Mouse (Mus musculus): ENCODE results near the gene Tsnax. TPM values are rescaled to one million over a fixed set of nuclear protein-coding genes. Genes with fewer than 3 reads are reported as not detected.

The Tsnax gene
- polyA plus RNA-seq, 2 experiments = 122 to 137 TPM

DNA sequence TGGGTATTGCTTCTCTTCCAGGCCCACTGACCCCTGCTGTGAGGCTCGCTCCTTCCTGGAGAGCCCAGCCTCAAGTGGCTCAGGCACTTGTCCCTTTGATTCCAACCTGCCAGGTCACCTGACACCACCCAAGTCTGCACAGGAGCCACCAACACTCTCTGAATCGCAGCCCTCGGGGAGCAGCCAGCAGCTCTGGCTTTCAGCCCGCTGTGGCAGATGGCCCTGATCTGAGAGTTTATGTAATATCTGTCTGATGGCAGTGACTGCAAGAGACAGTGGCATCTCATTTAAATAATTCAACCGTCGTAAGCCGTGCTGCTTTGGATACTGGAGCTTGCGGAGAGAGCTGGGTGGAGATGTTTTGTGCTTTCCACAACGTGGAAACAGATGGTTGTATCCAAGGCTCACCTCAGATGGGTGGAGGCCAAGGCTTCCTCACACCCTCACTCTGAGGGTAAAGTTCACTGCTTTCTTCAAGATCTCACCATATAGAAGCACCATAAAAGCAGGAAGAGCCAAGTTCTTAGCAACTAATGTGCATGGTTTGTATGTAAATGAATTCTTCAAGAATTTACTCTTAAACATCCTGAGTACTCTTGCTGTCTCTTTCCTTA, 66.1 kb downstream of the Tsnax start:
- Histone ChIP-seq H3K4me2 (replicated peaks; ENCODE audit: low read depth, low read length, severe bottlenecking) (no peak overlapping the region), H3K4me1 (ENCODE audit: control insufficient read depth, insufficient read depth, low read length) (peaks cover 8% of the 10 kb centered on the region), H3K4me3 (replicated peaks; ENCODE audit: low read length) (no peak overlapping the region), H3K27ac (replicated peaks; ENCODE audit: low read depth, low read length) (no peak overlapping the region), H3K9ac (ENCODE audit: low read depth, low read length, severe bottlenecking) (no peak overlapping the region), H3K36me3 (ENCODE audit: control insufficient read depth, insufficient read depth, low read length) (no peaks in the 10 kb centered on the region), H3K27me3 (ENCODE audit: control insufficient read depth, insufficient read depth, low read length) (no peaks in the 10 kb centered on the region), H3K9me3 (ENCODE audit: control insufficient read depth, low read length) (no peaks in the 10 kb centered on the region)
- DNase-seq (ENCODE audit: low spot score) (no peak), ATAC-seq (ENCODE audit: low FRiP score, low read depth) (no peak)
- no peak for TF ChIP-seq POLR2A (IDR thresholded peaks at IDR 0.05; ENCODE audit: borderline replicate concordance, extremely low read depth, insufficient read depth, insufficient read length)
- 54% methylated on average over 9 of the region's 9 CpGs for WGBS

DNA sequence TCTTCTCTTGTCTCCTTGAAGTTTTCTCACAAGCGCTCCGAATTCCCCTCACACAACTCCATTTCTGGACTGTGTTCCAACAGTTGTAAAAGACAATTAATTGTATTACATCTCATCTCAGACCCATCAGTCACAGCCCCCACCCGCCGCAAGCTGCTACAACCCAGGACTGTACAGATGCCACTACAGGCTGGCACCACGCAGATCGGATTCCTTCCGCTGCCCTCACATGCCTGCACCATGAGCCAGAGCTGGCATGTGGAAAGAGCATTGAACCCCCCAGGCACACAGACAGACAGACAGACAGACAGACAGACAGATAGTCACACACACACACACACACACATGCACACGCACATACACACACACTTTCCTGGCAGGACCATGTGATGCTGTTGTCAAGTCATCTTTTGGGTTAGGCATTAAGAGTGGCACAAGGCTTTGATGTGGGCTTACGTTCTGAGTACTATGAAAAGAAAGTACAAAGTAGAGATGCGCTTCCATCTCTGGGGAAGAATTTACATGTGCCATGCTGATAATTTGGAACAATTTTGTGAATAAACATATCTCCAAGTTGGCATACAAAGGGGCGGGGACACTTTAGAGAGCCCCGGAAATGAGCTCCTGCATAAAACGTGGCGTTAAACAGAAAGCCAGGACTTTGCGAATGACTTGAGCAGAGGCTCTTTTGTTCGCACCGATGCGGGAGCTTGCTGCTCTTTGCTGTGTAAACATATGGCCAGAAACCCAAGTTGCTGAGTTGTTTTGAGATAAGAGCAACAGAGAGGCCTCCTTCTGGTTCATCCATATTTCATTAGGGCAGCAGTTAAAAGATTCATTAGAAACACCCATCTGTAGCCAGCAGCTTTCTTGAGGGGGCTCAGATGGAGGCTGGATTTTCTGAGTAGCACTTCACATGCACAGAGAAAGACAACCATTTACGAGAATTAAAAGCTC, 67.9 kb downstream of the Tsnax start:
- no peak overlapping the region for H3K27ac ChIP-seq (replicated peaks; ENCODE audit: low read depth, low read length)
- H3K4me2 ChIP-seq (replicated peaks; ENCODE audit: low read depth, low read length, severe bottlenecking) = no peak overlapping the region
- no peak for DNase-seq (ENCODE audit: low spot score)
- H3K4me1 ChIP-seq (ENCODE audit: control insufficient read depth, insufficient read depth, low read length) = peaks cover 11% of the 10 kb centered on the region
- ATAC-seq (ENCODE audit: low FRiP score, low read depth) = no peak
- WGBS = 81% methylated on average over 19 of the region's 19 CpGs
- no peak for TF ChIP-seq POLR2A (IDR thresholded peaks at IDR 0.05; ENCODE audit: borderline replicate concordance, extremely low read depth, insufficient read depth, insufficient read length)
- no peak overlapping the region for H3K4me3 ChIP-seq (replicated peaks; ENCODE audit: low read length)
- no peak overlapping the region for H3K9ac ChIP-seq (ENCODE audit: low read depth, low read length, severe bottlenecking)
- no peaks in the 10 kb centered on the region for H3K9me3 ChIP-seq (ENCODE audit: control insufficient read depth, low read length)
- no peaks in the 10 kb centered on the region for H3K36me3 ChIP-seq (ENCODE audit: control insufficient read depth, insufficient read depth, low read length)
- H3K27me3 ChIP-seq (ENCODE audit: control insufficient read depth, insufficient read depth, low read length) = no peaks in the 10 kb centered on the region

DNA sequence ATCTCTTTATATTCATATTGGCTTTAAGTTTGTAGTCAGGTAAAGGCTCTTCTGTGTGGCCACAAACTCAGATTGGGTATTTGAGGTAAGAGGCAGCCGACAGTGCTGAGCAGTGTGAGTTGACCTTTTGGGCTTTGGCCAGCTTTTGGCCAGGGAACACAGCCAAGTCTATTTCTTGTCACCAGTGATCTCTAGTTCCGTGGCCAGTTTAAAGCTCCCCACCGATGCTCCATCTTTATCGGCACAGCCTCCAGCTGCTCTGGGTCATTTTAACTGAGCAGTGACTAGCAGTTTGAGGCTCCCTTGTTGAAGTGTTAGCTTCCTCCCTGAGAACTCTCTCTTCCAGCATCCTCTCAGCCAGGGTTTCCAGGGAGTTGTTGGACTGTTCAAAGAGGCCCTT, 70.9 kb downstream of the Tsnax start:
- H3K36me3 ChIP-seq (ENCODE audit: control insufficient read depth, insufficient read depth, low read length) = no peaks in the 10 kb centered on the region
- 46% methylated on average over 4 of the region's 4 CpGs for WGBS
- H3K4me2 ChIP-seq (replicated peaks; ENCODE audit: low read depth, low read length, severe bottlenecking) = no peak overlapping the region
- no peaks in the 10 kb centered on the region for H3K9me3 ChIP-seq (ENCODE audit: control insufficient read depth, low read length)
- H3K4me3 ChIP-seq (replicated peaks; ENCODE audit: low read length) = no peak overlapping the region
- H3K9ac ChIP-seq (ENCODE audit: low read depth, low read length, severe bottlenecking) = no peak overlapping the region
- no peaks in the 10 kb centered on the region for H3K27me3 ChIP-seq (ENCODE audit: control insufficient read depth, insufficient read depth, low read length)
- no peak for TF ChIP-seq POLR2A (IDR thresholded peaks at IDR 0.05; ENCODE audit: borderline replicate concordance, extremely low read depth, insufficient read depth, insufficient read length)
- H3K4me1 ChIP-seq (ENCODE audit: control insufficient read depth, insufficient read depth, low read length) = peaks cover 11% of the 10 kb centered on the region
- peak overlapping the region; percentile 84 for H3K27ac ChIP-seq (replicated peaks; ENCODE audit: low read depth, low read length)
- DNase-seq (ENCODE audit: low spot score) = no peak
- no peak for ATAC-seq (ENCODE audit: low FRiP score, low read depth)

Small RNA genes within 50 kb of the gene (microRNA-seq; reads per million reads assigned to microRNA genes)
- not detected for gene Gm22197

Other genes starting within 250 kb of the Tsnax start
- 0.20 and 0.29 TPM in 2 replicates for gene Trim67, start 219.9 kb upstream of the Tsnax start, polyA plus RNA-seq (2012; rRNA removed)
- 0.03 and 0.04 TPM in 2 replicates for gene Trim67, start 219.9 kb upstream of the Tsnax start, polyA plus RNA-seq (2014; fragmentation: Nextera tagmentation; extraction: Ambion mirVana)
- 87.2 and 94.8 TPM in 2 replicates for gene Gnpat, start 150.0 kb upstream of the Tsnax start, polyA plus RNA-seq (2012; rRNA removed)
- 95.1 and 99.8 TPM in 2 replicates for gene Gnpat, start 150.0 kb upstream of the Tsnax start, polyA plus RNA-seq (2014; fragmentation: Nextera tagmentation; extraction: Ambion mirVana)
- gene 2810004N23Rik, start 149.9 kb upstream of the Tsnax start, polyA plus RNA-seq (2012; rRNA removed) = 28.7 and 30.6 TPM in 2 replicates
- gene 2810004N23Rik, start 149.9 kb upstream of the Tsnax start, polyA plus RNA-seq (2014; fragmentation: Nextera tagmentation; extraction: Ambion mirVana) = 35.2 and 35.4 TPM in 2 replicates
- 6.4 TPM in 2 replicates for gene Exoc8, start 115.3 kb upstream of the Tsnax start, polyA plus RNA-seq (2012; rRNA removed)
- gene Exoc8, start 115.3 kb upstream of the Tsnax start, polyA plus RNA-seq (2014; fragmentation: Nextera tagmentation; extraction: Ambion mirVana) = 5.7 and 6.8 TPM in 2 replicates
- 16.0 and 16.5 TPM in 2 replicates for gene Sprtn, start 115.1 kb upstream of the Tsnax start, polyA plus RNA-seq (2012; rRNA removed)
- 9.9 and 11.3 TPM in 2 replicates for gene Sprtn, start 115.1 kb upstream of the Tsnax start, polyA plus RNA-seq (2014; fragmentation: Nextera tagmentation; extraction: Ambion mirVana)
- gene Egln1, start 63.7 kb upstream of the Tsnax start, polyA plus RNA-seq (2012; rRNA removed) = 39.8 and 41.3 TPM in 2 replicates
- 18.5 and 18.8 TPM in 2 replicates for gene Egln1, start 63.7 kb upstream of the Tsnax start, polyA plus RNA-seq (2014; fragmentation: Nextera tagmentation; extraction: Ambion mirVana)
- gene Disc1, start 41.2 kb downstream of the Tsnax start, polyA plus RNA-seq (2012; rRNA removed) = 3.2 and 3.8 TPM in 2 replicates
- gene Disc1, start 41.2 kb downstream of the Tsnax start, polyA plus RNA-seq (2014; fragmentation: Nextera tagmentation; extraction: Ambion mirVana) = 2.2 and 2.7 TPM in 2 replicates

Data from limb, embryonic 14.5 days (tissue).